Mouse (Mus musculus) inflammation-experienced regulatory T-cells, adult 6 months (primary cell): ENCODE data around the gene Prom2. TPM values are rescaled to one million over a fixed set of nuclear protein-coding genes. Genes with fewer than 3 reads are reported as not detected.

ENCODE experiments used
- ATAC-seq: one replicate; pipeline ENCODE4 v1.8.0; 2017
- polyA plus RNA-seq, 3 experiments: library from polyadenylated mRNA; unstranded; fragments of 100-300 nt; shearing (Covaris generic); gene quantifications; one replicate each; pipeline ENCODE4 v1.2.1; 2017

Gene Prom2
- polyA plus RNA-seq, result under 1 TPM in 1 of 3 experiments, not detected in 2; 0.10 TPM

DNA sequence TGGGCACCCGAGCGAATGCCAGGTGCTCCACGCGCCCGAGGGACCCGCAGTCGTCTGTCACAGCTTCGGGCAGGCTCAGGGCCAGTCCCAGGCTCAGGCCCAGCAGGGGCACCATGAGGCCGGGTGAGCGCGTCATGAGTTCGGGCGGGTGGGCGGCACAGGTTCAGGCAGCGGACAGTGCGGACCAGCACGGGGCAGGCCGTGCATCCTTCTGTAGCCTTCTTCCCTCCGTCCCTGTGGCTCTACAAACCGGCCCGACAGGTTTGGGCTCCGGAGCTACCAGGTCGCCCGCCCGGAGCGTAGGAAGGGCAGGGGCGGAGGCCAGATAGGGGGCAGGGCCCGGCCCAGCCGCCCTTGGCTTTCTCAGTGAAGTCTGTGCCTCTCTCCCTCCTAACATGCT lies at the start of gene Prom2:
Gene Prom2, minus strand, starts transcription at position 283 of the 400 bp plus-strand sequence.
- ATAC-seq, result no peak

DNA sequence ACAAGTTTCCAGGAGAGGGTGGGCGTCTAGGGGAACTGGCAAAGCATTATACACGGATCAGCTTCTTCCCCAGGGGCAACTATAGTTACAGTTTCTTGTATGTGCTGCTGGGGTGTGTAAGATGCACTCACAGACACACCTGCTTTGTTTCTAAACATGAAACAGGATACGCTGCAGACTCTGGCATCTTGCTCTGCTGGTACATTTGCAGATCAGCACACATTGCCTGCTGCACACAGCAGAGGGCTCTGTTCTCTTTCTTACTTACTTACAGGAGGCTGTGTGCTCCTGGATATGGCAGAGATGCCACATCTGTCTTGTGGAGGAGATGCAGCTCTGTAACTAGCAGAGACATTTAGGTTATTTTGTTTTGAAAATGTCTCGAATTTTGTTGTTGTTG lies 49.6 kb upstream of the Prom2 start:
- ATAC-seq, result peak; percentile 27

DNA sequence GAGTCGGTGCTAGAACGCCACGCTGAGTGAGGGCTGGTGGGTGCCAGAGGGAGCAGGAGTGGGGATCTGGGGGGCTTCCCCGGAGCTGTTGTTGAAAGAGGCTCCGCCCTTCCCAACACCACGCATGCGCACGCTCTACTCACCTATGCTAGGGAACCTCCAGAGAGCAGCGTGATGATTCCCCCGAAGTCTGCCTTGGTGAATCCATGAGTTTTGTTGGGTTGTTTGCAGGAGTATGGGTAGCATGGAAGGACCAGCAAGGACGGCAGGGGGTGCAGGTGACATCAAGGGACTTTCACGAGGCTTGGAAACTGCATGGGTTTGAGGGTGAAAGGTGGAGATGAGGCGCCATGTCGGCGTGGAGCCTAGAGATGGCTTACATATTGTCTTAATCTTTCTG lies 48.9 kb upstream of the Prom2 start:
- ATAC-seq, result peak; percentile 5

DNA sequence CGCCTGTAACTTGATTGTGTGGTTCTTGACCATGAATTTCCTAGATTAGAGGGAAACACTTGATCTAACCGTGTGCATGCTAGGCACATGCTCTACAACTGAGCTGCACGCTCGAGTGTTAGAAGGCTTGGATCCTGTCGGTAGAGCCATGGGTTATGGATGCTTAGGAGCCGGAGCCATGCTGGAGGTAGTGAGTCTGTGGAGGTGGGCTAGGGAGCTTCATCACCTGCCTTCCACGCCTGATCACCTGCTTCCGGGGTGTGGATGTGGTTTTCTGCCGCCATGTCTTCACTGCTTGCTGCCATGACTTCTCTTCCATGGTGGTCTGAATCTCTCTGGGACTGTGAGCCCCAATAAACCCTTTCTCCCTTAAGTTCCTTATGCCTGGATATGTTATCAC lies 47.6 kb upstream of the Prom2 start:
- ATAC-seq, result no peak

DNA sequence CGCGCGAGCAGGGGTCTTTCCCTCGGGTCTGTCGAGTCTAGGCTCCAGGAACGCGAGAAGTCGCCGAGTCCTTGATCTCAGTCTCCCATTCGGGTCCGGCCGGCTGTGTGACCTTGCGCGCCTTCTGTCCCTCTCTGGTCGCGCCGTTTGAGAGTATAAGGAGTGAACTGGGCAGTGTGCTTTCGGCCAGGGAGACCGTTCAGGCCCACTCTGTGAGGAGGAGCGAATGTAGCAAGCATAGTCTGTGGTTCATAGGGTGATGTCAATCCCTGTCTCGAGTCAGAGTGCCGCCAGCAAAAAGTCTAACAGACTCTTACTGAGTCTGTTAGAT lies 46.2 kb upstream of the Prom2 start:
- ATAC-seq, result no peak

DNA sequence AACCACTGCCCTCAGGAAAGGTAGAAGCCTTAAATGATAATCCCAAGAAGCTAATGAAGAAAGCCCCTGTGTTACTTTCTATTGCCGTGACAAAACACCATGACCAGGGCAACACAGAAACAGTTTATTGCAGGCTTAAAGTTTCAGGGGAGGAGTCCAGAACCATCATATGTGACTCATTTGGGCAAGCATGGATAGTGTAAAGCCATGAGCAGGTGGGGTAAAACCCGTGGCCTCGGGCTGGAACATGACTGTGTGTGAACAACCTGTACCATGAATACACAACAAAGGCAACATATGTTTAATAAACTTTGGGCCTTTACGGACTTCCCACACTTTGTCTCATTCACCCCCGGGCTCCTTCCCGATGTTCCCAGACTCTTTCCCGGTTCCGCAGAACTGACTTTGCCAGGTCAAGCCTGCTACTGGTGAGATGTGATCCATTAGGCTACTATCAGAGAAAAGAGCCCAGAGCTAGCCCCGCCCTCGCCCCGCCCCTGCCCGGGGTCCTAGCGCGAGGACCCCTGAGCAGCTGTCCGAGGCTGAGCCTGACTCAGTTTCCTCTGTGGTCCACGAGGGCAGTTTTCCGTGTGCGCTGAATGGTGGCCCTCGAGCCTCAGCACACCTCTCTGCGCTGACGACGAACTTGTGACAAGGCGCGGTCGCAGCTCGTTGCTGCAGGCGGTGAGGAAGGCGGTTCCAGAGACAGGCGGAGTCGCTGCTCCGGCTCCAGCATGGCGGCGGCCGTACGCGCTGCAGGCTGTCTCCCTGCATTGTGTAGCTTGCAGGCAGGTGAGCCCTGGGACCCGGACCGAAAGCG lies 45.6 kb upstream of the Prom2 start, which contains the start of the genes Zfp661 and Mrps5:
Gene Zfp661, minus strand, starts transcription at position 401 of the 820 bp plus-strand sequence.
Gene Mrps5, plus strand, starts transcription at position 529 of the 820 bp plus-strand sequence.
- peak; percentile 45 for ATAC-seq

DNA sequence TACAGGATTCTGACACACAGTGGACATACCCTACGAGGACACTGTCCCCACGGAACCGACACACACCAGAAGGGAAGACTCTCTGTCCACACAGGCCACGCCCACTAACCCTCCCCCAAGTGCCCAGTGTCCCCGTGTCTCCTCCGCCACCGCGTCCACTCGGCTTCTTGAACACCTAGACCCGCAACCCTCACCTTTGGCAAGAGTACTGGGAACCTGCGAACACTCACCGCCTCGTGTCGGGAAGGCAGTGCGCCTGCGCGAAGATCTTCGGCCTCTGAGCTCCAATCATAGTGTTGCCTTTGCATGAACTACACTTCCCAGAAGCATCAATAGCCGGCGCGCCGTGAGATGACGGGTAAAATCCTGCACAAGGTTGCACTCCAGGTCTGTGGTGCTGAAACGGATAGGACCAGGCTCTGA lies 43.2 kb upstream of the Prom2 start:
- peak; percentile 94 for ATAC-seq

DNA sequence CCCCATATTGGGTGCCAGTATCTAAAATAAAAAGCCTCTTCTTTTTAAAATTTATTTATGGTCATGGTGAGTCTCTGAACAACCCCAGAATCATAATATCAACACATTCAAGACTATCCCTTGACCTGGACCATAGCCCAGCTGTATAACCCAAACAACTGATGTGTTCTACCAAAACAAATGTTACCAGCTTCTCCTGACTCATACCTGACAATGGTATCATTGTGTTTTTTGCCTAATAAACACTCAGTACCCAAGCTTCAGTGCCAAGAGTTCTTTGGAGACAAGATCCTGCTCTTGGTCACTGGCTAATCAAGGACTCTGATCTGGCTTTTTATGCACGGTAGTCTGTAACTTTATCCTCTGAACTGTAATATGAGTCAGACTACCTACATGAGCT lies 32.1 kb upstream of the Prom2 start:
- ATAC-seq, result no peak

DNA sequence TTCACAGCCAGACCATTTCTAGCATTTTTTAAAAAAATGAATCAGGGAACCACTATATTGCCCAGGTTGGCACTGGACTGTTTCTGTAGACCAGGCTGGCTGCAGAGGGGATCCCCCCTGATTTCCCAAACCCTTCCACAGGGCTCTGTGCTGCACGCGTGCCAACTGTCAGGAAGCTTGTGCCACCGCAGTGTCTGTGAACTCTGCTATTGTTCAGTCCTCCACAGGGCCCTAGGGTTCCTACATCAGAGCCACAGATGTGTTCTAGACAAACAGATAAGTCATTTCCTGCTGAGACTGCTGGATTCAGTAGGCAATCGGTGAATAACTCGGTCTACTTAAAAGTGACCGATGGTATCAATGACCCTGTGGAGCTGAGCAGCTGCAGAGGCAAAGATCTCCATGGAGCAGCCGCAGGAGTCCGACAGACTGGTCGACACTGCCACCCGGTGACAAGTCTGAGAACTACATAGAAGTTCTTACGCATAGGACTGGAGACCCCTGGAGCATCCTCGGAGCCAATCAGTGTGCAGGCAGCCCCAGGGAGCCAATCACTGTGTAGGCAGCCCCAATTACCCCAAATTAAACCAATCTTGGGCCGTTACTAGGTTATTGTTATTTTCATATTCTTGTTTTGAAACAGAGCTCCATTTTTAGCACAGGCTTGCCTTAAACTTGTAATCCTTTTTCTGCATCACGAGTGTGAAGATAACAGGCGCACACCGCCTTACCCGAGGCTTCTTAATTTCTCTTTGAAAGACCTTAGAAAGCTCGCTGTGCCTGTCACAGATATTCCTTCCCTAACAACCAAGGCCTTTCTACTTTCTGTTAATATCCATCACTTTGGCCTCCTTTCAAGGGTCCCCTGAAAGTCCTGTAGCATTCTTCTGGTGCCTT lies 18.1 kb upstream of the Prom2 start:
- no peak for ATAC-seq

DNA sequence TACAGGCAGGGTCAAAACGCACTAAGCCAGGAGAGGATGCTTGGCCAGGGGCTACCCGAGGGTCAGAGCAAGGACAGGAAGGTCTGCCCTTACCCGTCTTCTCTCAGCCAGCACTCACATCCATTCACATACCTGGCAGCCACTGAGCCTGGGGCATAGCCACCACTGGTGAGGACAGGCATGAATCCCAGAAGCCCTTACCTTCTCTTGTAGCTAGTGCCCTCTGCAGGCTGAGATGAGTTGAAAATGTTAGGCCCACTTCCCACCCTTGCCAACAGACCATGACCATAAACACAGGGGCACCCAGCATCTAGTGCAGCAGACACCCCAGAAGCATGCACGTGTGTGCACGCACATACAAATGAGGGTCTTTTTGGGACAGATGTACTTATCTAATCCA lies 9.8 kb upstream of the Prom2 start:
- ATAC-seq, result no peak

DNA sequence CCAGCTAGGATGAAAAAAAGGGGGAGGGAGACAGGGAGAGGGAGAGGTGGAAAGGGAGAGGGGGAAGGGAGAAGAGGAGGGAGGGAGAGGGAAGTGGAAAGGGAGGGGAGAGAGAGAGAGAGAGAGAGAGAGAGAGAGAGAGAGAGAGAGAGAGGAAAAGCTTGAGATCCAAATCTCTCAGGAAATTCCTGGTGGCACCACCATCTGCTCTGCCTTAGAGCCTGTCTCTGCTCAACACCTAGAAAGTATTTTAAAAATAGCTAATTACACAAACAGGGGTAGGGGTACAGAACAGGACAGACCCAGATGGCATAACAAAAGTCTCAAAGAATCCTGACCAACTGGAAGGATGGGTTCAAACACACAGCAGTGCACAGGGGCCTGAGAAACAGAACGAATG lies 9.2 kb upstream of the Prom2 start:
- no peak for ATAC-seq

DNA sequence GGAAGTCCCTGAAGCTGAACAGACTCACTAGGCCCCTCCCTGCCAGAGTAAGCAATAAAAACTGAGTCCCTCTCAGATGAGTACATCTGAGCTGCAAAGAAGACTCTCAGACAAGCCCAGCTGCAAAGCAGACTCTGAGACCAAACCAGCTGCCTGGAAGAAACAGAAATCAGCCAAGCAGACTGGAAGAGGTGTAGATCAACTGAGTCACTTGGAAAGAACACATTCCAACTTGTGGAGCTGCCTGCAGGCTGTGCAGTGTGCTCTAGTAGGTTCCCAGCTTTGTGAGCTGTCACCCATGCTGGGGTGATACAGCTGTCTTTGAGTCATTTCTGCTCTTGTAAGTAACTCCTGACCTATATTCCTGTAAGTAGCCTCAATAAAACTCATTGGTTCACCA lies 8.4 kb upstream of the Prom2 start:
- no peak for ATAC-seq

DNA sequence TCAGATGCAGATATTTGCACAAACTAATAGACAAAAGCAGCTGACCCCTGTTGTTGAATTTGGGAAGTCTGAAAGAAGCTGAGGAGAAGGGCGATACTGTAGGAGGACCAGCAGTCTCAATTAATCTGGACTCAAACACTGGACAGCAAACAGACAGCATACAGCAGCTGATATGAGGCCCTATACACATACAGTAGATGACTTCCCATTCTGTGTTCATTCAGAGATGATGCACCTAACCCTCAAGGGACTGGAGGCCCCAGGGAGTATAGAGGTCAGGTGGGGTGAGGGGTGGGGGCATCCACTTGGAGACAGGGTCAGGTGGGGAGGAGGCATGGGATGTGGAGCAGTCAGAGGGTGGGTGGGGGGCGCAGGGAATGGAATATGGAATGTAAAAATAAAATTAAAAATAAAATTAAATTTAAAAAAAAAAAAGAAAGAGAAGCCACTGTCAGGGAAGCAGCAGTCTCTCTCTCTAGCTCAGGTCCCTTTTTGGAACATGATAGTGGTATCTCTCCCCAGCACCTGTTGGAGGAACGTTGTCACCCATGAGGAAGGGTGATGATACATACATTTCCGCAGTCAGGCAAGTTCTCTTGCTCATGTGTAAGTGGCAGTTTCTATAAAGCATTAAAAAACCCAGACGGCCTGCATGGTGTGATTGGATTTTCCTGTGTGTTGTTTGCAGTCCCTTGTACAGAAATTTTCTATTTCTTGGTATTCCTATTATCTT lies 7.2 kb upstream of the Prom2 start:
- no peak for ATAC-seq

DNA sequence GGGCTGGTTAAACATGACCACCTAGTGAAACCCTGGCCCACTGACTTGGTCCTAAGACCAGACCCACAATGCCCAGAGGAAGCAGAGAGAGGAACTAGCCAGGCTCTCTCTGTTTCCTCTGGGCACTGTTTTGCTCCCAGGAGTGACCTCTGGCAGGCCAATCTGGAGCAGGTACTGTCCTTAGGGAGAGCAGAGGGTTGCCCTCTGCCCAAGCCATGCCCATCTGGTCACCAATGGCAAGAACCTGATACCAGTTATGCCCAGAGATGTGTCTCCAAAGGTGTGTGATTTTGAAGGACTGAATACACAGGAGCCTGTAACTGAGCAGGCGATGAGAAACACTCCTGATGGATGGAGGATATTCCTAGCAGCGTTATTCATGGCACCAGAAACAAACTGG lies 430 bp upstream of the Prom2 start:
- no peak for ATAC-seq

DNA sequence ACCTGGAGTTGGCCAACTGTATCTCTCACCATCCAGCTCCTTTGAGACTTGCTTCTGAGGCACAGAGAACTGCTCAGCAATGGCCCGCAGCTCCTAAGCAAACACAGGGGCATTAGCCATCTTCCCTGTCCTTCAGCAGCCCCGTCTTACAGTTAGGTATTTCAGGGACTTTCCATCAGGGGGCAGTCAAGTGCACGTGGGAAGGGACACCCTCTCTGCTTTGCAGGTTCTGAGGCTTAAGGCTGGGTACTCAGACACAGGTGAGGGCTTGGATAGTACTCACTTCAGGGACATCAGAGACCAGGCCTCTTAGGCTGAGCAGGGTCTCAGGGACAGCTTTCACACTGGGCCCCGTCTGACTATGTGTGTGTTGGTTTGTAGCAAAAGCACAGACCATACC lies 1.8 kb downstream of the Prom2 start:
- ATAC-seq, result no peak

DNA sequence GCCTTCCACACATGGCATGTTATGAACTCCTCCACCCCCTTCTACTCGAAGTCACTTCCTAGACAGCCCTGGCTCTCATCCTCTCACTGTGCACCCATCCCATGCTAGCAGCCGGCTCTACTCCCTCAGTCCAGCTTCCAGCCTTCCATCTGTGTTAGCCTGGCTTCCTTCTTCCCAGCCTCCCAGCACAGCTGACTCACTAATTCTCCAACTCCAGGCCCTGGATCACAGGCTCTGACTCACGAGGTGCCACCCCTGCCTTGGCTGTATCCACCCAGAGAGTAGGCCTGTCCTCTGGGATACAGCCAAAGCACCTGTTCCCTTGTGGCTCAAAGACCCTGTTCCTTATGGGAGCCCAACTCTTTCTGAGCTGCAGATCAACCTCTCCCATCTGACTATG lies 3.7 kb downstream of the Prom2 start:
- no peak for ATAC-seq

DNA sequence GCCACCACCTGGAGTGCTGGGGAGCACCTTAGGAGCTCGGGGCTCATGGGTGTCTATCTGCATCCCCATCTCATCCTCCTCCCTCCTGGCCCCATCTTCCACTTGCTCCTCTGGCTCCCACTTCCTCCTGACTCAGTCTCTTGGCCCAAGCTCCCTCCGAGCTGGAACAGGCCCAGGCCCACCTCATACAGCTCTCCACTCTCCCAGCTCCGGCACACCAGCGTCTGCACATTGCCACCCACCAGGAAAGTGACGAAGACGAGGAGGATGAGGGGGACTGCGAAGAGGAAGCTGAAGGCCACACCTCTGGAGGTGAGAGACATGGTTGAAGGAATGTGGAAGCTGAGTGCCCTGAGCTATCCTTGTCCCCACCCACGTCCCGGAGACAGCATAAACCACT lies 5.9 kb downstream of the Prom2 start:
- ATAC-seq, result no peak

DNA sequence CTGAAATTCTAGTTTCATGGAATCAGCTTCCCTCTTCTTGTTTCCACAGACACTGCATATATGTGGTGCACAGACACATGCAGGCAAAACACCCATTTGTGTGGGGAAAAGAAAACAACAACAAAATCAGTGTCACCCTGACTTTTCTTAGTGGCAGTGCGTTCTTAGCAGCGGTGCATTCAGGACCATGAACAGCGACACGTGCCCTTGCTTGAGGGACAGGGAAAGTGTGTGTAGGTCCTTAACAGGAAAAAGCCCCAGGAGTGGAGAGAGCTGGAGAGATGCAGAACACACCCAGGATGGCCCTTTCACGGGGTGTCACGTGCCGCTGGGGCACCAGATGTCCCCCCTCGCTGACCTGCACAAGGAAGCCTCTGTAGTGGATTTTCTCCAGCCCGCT lies 8.9 kb downstream of the Prom2 start:
- no peak for ATAC-seq

DNA sequence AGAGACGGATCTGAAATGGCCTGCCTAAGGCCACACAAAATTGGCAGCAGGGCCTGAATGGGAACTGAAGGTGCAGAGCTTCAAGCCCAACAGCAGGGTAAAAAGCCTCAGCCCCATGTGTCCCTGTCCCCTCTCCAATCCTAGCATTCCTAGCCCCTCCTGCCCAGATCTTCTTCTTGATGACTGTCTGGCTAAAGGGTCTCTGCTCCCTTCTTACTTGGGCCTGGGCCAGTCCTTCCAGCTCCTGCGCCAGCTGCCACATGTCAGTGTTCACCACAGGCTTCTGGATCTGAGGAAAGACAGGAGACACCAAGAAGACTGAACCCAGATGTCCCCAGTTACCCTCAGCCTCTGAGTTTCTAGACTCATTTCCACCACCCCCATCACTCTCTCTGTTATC lies 9.7 kb downstream of the Prom2 start:
- ATAC-seq, result no peak

DNA sequence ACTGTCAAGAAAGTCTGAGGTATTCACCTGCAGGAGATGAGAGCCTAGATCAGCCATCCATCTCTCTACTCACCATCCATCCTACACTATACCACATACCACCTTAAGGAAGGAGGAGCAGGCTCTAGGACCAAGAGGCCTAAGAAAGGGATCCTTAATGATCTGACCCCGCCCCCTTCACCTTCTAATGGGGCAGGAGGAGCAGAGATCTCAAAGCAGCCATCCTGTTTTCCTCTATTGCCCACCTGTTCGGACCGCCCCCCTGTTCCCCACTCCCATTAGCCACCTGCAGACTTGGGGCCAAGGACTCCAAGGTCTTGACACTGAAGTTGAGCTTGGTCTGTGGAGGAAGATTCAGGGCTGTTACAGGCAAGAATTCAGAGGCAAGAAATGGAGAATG lies 10.8 kb downstream of the Prom2 start:
- ATAC-seq, result no peak

DNA sequence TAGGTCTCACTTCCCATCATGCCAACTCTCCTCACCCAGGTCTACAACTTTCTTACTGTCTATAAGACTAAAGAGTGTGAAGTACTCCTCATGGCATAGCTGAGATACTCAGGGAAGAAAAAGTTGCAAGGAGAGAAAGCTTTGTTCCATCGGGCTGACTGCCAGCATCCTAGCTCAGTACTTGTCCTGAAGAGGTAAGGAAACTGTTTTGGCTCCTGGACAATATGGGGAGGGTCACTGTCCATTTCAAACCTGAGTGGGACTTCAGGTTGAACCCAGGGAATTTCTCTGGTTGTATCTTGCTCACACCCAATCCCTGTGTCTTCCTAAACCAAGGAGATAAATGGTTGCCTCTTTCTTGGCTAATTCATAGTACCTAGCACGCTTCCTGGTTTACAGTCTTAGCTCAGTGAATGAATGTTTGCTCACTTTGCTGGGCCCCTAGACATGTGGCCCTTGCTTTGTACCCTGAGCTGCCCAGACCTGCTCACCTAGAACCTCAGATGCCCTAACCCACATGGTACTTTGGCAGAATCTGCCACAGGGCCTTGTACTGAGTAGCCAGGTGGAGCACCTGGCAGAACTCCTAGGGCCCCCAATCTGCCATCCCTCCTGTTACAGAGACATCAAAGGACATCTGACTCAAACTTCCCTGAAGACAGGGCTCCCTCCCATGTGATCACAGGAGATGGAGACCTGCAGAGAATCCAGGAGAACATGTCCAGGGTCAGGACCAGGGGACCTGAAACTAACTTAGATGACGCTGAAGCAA lies 16.1 kb downstream of the Prom2 start:
- ATAC-seq, result no peak
